Mouse (Mus musculus) liver, adult 2 months (tissue): ENCODE data around the gene Ints4. TPM values are rescaled to one million over a fixed set of nuclear protein-coding genes. Genes with fewer than 3 reads are reported as not detected.

Experiments used
- DNase-seq: peaks from one replicate; pipeline ENCODE4 v3.0.0-alpha.2; 2011; ENCODE audit warnings: low read depth, low spot score; ENCODE audit errors: extremely low read depth
- H3K27ac ChIP-seq: fragments of 200-500 bp; replicated peaks from 2 replicates; pipeline ENCODE4 v1.5.1; 2012; ENCODE audit warnings: low read depth, mild to moderate bottlenecking, control low read depth, inconsistent platforms, low read length; ENCODE audit not compliant: insufficient read depth
- H3K27me3 ChIP-seq: fragments of 200-500 bp; 2 replicates; pipeline ENCODE4 v1.6.1; 2012; ENCODE audit warnings: mild to moderate bottlenecking, moderate library complexity, low read length, inconsistent platforms; ENCODE audit not compliant: control insufficient read depth, insufficient read depth
- H3K36me3 ChIP-seq: fragments of 200-500 bp; 2 replicates; pipeline ENCODE4 v1.6.1; 2012; ENCODE audit warnings: low read length, inconsistent platforms; ENCODE audit not compliant: control insufficient read depth, insufficient read depth
- H3K4me1 ChIP-seq: fragments of 200-500 bp; 2 replicates; pipeline ENCODE4 v1.6.1; 2011; ENCODE audit warnings: low read length; ENCODE audit not compliant: control insufficient read depth, insufficient read depth
- H3K4me3 ChIP-seq: fragments of 200-500 bp; 2 replicates; pipeline ENCODE4 v1.5.1; 2011; ENCODE audit warnings: low read depth, mild to moderate bottlenecking, control low read depth, low read length, moderate library complexity; ENCODE audit not compliant: insufficient read depth
- H3K79me2 ChIP-seq: fragments of 200-500 bp; 2 replicates; pipeline ENCODE4 v1.6.1; 2012; ENCODE audit warnings: inconsistent platforms, mild to moderate bottlenecking, low read length, moderate library complexity; ENCODE audit not compliant: control insufficient read depth, insufficient read depth
- H3K9ac ChIP-seq: fragments of 200-500 bp; 2 replicates; pipeline ENCODE4 v1.6.1; 2012; ENCODE audit warnings: low read depth, mild to moderate bottlenecking, control low read depth, inconsistent platforms, low read length
- CTCF ChIP-seq: fragments of 200-500 bp; IDR thresholded peaks from 2 replicates; pipeline ENCODE4 v1.5.1; 2011; ENCODE audit warnings: low read depth, low read length, control low read depth
- POLR2A ChIP-seq: fragments of 200-500 bp; IDR thresholded peaks from 2 replicates; pipeline ENCODE4 v1.6.1; 2011; ENCODE audit warnings: low read length, control low read depth; ENCODE audit not compliant: insufficient read depth; ENCODE audit errors: extremely low read depth
- WGBS: fragments of 180-500 bp; shearing (Covaris S2); methylation state at CpG from one replicate; pipeline ENCODE4 v1.1.7; 2018; 5-methylcytosine and 5-hydroxymethylcytosine counted together
- polyA plus RNA-seq: library from polyadenylated mRNA; depleted of rRNA; stranded (reverse); fragments of >200 nt; gene quantifications from 2 replicates; pipeline ENCODE4 v1.2.3, GENCODE M21; 2012
- total RNA-seq: library from RNA; depleted of rRNA; stranded (reverse); fragments of >200 nt; gene quantifications from 2 replicates; pipeline ENCODE4 v1.2.3, GENCODE M21; 2014

Ints4 gene
- total and polyA plus RNA-seq, 2 experiments: 23.3 to 28.6 TPM

GRCm38 (mm10) chr7:97550673-97551072 is 69.9 kb downstream of the Ints4 start:
- H3K79me2 ChIP-seq: no peaks in the 10 kb centered on the region
- WGBS: 94% methylated on average over 9 of the region's 9 CpGs
- no peaks in the 10 kb centered on the region for H3K4me1 ChIP-seq
- no peaks in the 10 kb centered on the region for H3K27me3 ChIP-seq
- DNase-seq: no peak
- H3K27ac ChIP-seq: no peak overlapping the region
- no peak overlapping the region for H3K9ac ChIP-seq
- TF ChIP-seq CTCF: no peak
- no peak for TF ChIP-seq POLR2A
- peaks cover 7% of the 10 kb centered on the region; the same call in 1 of the 2 replicates for H3K36me3 ChIP-seq
- H3K4me3 ChIP-seq: no peak overlapping the region

- Histone ChIP-seq H3K27ac (no peak overlapping the region), H3K79me2 (no peaks in the 10 kb centered on the region; the same call in 1 of the 2 replicates), H3K9ac (no peak overlapping the region), H3K27me3 (no peaks in the 10 kb centered on the region), H3K36me3 (peaks cover 14% of the 10 kb centered on the region; the same call in 1 of the 2 replicates), H3K4me3 (no peak overlapping the region), H3K4me1 (no peaks in the 10 kb centered on the region)
- 86% methylated on average over 2 of the region's 2 CpGs for WGBS
- no peak for DNase-seq
- TF ChIP-seq CTCF (no peak), POLR2A (no peak)
Observed at GRCm38 (mm10) chr7:97563576-97563975, 82.8 kb downstream of the Ints4 start.

- no peaks in the 10 kb centered on the region for H3K27me3 ChIP-seq
- peaks cover 8% of the 10 kb centered on the region for H3K4me1 ChIP-seq
- H3K79me2 ChIP-seq: no peaks in the 10 kb centered on the region; the same call in 1 of the 2 replicates
- peak; percentile 87 for DNase-seq
- 24% methylated on average over 4 of the region's 4 CpGs for WGBS
- H3K36me3 ChIP-seq: peaks cover 22% of the 10 kb centered on the region; the same call in 1 of the 2 replicates
- H3K27ac ChIP-seq: no peak overlapping the region
- TF ChIP-seq CTCF (0 out of 2 replicates have a peak, but pooled peaks have one; percentile 1), POLR2A (no peak)
- H3K4me3 ChIP-seq: no peak overlapping the region
- H3K9ac ChIP-seq: no peak overlapping the region
Observed at GRCm38 (mm10) chr7:97569372-97569771, 88.6 kb downstream of the Ints4 start.

- H3K79me2 ChIP-seq: no peaks in the 10 kb centered on the region; the same call in 1 of the 2 replicates
- H3K27ac ChIP-seq: no peak overlapping the region
- H3K4me1 ChIP-seq: peaks cover 8% of the 10 kb centered on the region
- peak; percentile 66 for DNase-seq
- no peak overlapping the region for H3K9ac ChIP-seq
- peaks cover 23% of the 10 kb centered on the region for H3K36me3 ChIP-seq
- TF ChIP-seq POLR2A (no peak), CTCF (peak; percentile 83)
- 27% methylated on average over 1 of the region's 1 CpGs for WGBS
- H3K27me3 ChIP-seq: no peaks in the 10 kb centered on the region
- H3K4me3 ChIP-seq: no peak overlapping the region
Observed at GRCm38 (mm10) chr7:97570389-97570788, 89.6 kb downstream of the Ints4 start.

- TF ChIP-seq CTCF (0 out of 2 replicates have a peak, but pooled peaks have one; percentile 5), POLR2A (no peak)
- Histone ChIP-seq H3K79me2 (peaks cover 2% of the 10 kb centered on the region; the same call in 1 of the 2 replicates), H3K4me3 (peak overlapping the region; percentile 57), H3K4me1 (peaks cover 7% of the 10 kb centered on the region; the same call in 1 of the 2 replicates), H3K27ac (peak overlapping the region; percentile 87), H3K36me3 (peaks cover 11% of the 10 kb centered on the region), H3K9ac (peak overlapping the region; percentile 79), H3K27me3 (no peaks in the 10 kb centered on the region)
- peak; percentile 63 for DNase-seq
- 22% methylated on average over 8 of the region's 8 CpGs for whole genome bisulfite sequencing
Observed at GRCm38 (mm10) chr7:97578361-97579066, 97.8 kb downstream of the Ints4 start.
